Mouse (Mus musculus) kidney, embryonic 14.5 days (tissue): ENCODE results near the gene Timm10b. TPM values are rescaled to one million over a fixed set of nuclear protein-coding genes. Genes with fewer than 3 reads are reported as not detected.

Source experiments
- ATAC-seq: fragments of 200-750 bp; cut with Nextera tagmentation; 2 replicates; pipeline ENCODE4 v1.8.0; 2017; ENCODE audit warnings: moderate number of reproducible peaks, mild to moderate bottlenecking, moderate TSS enrichment, moderate library complexity; ENCODE audit not compliant: low FRiP score, low TSS enrichment
- H3K27ac ChIP-seq: fragments of 300-500 bp; sonication (generic); 2 replicates; pipeline ENCODE4 v1.5.1; 2014; ENCODE audit warnings: low read depth, mild to moderate bottlenecking, low read length, moderate library complexity, mixed read lengths
- H3K27me3 ChIP-seq: fragments of 300-500 bp; sonication (generic); 2 replicates; pipeline ENCODE4 v1.6.1; 2014; ENCODE audit warnings: mild to moderate bottlenecking, low read length; ENCODE audit not compliant: control insufficient read depth, insufficient read depth
- H3K36me3 ChIP-seq: fragments of 300-500 bp; sonication (generic); 2 replicates; pipeline ENCODE4 v1.6.1; 2014; ENCODE audit warnings: low read length, mixed read lengths; ENCODE audit not compliant: control insufficient read depth, insufficient read depth
- H3K4me1 ChIP-seq: fragments of 300-500 bp; sonication (generic); 2 replicates; pipeline ENCODE4 v1.6.1; 2014; ENCODE audit warnings: low read length, mixed read lengths; ENCODE audit not compliant: control insufficient read depth, insufficient read depth
- H3K4me2 ChIP-seq: fragments of 300-500 bp; sonication (generic); replicated peaks from 2 replicates; pipeline ENCODE4 v1.6.1; 2014; ENCODE audit warnings: low read depth, mild to moderate bottlenecking, low read length
- H3K4me3 ChIP-seq: fragments of 300-500 bp; sonication (generic); 2 replicates; pipeline ENCODE4 v1.5.1; 2014; ENCODE audit warnings: mild to moderate bottlenecking, low read length
- H3K9ac ChIP-seq: fragments of 300-500 bp; sonication (generic); 2 replicates; pipeline ENCODE4 v1.6.1; 2014; ENCODE audit warnings: low read depth, mild to moderate bottlenecking, low read length, moderate library complexity
- H3K9me3 ChIP-seq: fragments of 300-500 bp; sonication (generic); 2 replicates; pipeline ENCODE4 v1.6.1; 2016; ENCODE audit warnings: low read length; ENCODE audit not compliant: control insufficient read depth
- WGBS: fragments of 180-500 bp; shearing (Covaris S2); extraction: QIAGEN DNeasy Blood & Tissue Kit; methylation state at CpG from one replicate; pipeline ENCODE4 v1.1.7; 2014; 5-methylcytosine and 5-hydroxymethylcytosine counted together
- polyA plus RNA-seq: library from polyadenylated mRNA; unstranded; fragments of >200 nt; fragmentation: Nextera tagmentation; extraction: Ambion mirVana; gene quantifications from 2 replicates; pipeline ENCODE4 v1.2.1, GENCODE M21; 2014

Gene Timm10b
- polyA plus RNA-seq, 1 experiment from 2014 or later = 180 TPM

GRCm38 (mm10) chr7:105685541-105686197, 45.8 kb downstream of the Timm10b start:
- Histone ChIP-seq H3K36me3 (no peaks in the 10 kb centered on the region), H3K4me2 (no peak overlapping the region; the same call in 1 of the 2 replicates), H3K4me1 (no peaks in the 10 kb centered on the region), H3K27ac (no peak overlapping the region), H3K9ac (no peak overlapping the region), H3K9me3 (no peaks in the 10 kb centered on the region), H3K27me3 (no peaks in the 10 kb centered on the region), H3K4me3 (no peak overlapping the region)
- peak; percentile 82 for ATAC-seq
- 16% methylated on average over 13 of the region's 13 CpGs for WGBS

GRCm38 (mm10) chr7:105690875-105691274, 51.0 kb downstream of the Timm10b start:
- ATAC-seq = no peak
- H3K9ac ChIP-seq = no peak overlapping the region
- no peak overlapping the region for H3K27ac ChIP-seq
- H3K4me1 ChIP-seq = no peaks in the 10 kb centered on the region
- H3K36me3 ChIP-seq = no peaks in the 10 kb centered on the region
- WGBS = 68% methylated on average over 1 of the region's 1 CpGs
- no peak overlapping the region for H3K4me3 ChIP-seq
- no peaks in the 10 kb centered on the region for H3K9me3 ChIP-seq
- H3K4me2 ChIP-seq = no peak overlapping the region
- H3K27me3 ChIP-seq = no peaks in the 10 kb centered on the region

Other genes starting within 250 kb of the Timm10b start
- gene Fam160a2, start 240.0 kb upstream of the Timm10b start, polyA plus RNA-seq = 30.9 and 43.6 TPM in 2 replicates
- not detected in 2 replicates for gene Cnga4, start 235.5 kb upstream of the Timm10b start, polyA plus RNA-seq
- 0.56 and 0.58 TPM in 2 replicates for gene Cckbr, start 214.3 kb upstream of the Timm10b start, polyA plus RNA-seq
- 48.0 and 55.0 TPM in 2 replicates for gene Cavin3, start 157.8 kb upstream of the Timm10b start, polyA plus RNA-seq
- gene Smpd1, start 85.7 kb upstream of the Timm10b start, polyA plus RNA-seq = 35.2 and 45.7 TPM in 2 replicates
- gene Apbb1, start 58.4 kb upstream of the Timm10b start, polyA plus RNA-seq = 40.1 and 43.0 TPM in 2 replicates
- gene Hpx, start 39.9 kb upstream of the Timm10b start, polyA plus RNA-seq = 0.14 and 0.34 TPM in 2 replicates
- 18.8 and 25.5 TPM in 2 replicates for gene Trim3, start 6.5 kb upstream of the Timm10b start, polyA plus RNA-seq
- gene Arfip2, start 360 bp downstream of the Timm10b start, polyA plus RNA-seq = 88.2 and 94.8 TPM in 2 replicates
- gene Gm45799, start 496 bp downstream of the Timm10b start, polyA plus RNA-seq = 23.4 and 24.3 TPM in 2 replicates
- gene Dnhd1, start 10.8 kb downstream of the Timm10b start, polyA plus RNA-seq = 1.3 and 2.0 TPM in 2 replicates
- gene Ilk, start 96.5 kb downstream of the Timm10b start, polyA plus RNA-seq = 249 and 305 TPM in 2 replicates
- 28.5 and 46.7 TPM in 2 replicates for gene Rrp8, start 97.3 kb downstream of the Timm10b start, polyA plus RNA-seq
- 180 and 241 TPM in 2 replicates for gene Taf10, start 104.3 kb downstream of the Timm10b start, polyA plus RNA-seq
- 58.0 and 86.4 TPM in 2 replicates for gene Tpp1, start 112.2 kb downstream of the Timm10b start, polyA plus RNA-seq
- gene Dchs1, start 147.6 kb downstream of the Timm10b start, polyA plus RNA-seq = 13.1 and 19.0 TPM in 2 replicates
- 434 and 459 TPM in 2 replicates for gene Mrpl17, start 171.0 kb downstream of the Timm10b start, polyA plus RNA-seq